8 mouse cellular contexts compared by ENCODE assay signal in genomic region chr7:92560986-92561876, GRCm38 (mm10). TPM values are rescaled to one million over a fixed set of nuclear protein-coding genes. Genes with fewer than 3 reads are reported as not detected.
DNase-seq lines count a peak whose midpoint lies in the region; ATAC-seq and TF ChIP-seq lines count a peak whose summit lies in the region.

TSS of gene Ccdc90b (plus strand) at chr7:92561149.

- TF ChIP-seq CTCF in thymus, adult 2 months (IDR thresholded peaks at IDR 0.05; ENCODE audit: borderline replicate concordance, control insufficient read depth, extremely low read depth, insufficient read depth, low read length, poor library complexity): peak; percentile 26; the same call in 1 of the 2 replicates

- H3K36me3 ChIP-seq in hindbrain, embryonic 11.5 days (ENCODE audit: control insufficient read depth, insufficient read depth, low read length): no peaks in the 10 kb centered on the region
- no peaks in the 10 kb centered on the region for H3K36me3 ChIP-seq in lung, embryonic 16.5 days (ENCODE audit: control insufficient read depth, insufficient read depth, low read length)
- H3K36me3 ChIP-seq in thymus, adult 2 months (ENCODE audit: control insufficient read depth, insufficient read depth, low read length): no peaks in the 10 kb centered on the region

- H3K27ac ChIP-seq in hindbrain, embryonic 11.5 days (ENCODE audit: low read depth, low read length): peak within 1 kb of the TSS; percentile 82
- H3K27ac ChIP-seq in lung, embryonic 16.5 days (ENCODE audit: low read length): peak within 1 kb of the TSS; percentile 98
- peak within 1 kb of the TSS; percentile 54 for H3K27ac ChIP-seq in thymus, adult 2 months (ENCODE audit: control insufficient read depth, insufficient read depth, low read length)

- no peaks in the 10 kb centered on the region for H3K27me3 ChIP-seq in hindbrain, embryonic 11.5 days (ENCODE audit: control insufficient read depth, insufficient read depth, low read length)
- H3K27me3 ChIP-seq in lung, embryonic 16.5 days (ENCODE audit: control insufficient read depth, insufficient read depth, low read depth, low read length): no peaks in the 10 kb centered on the region
- H3K27me3 ChIP-seq in thymus, adult 2 months (ENCODE audit: control insufficient read depth, insufficient read depth, low read length): no peaks in the 10 kb centered on the region

- peak within 1 kb of the TSS; percentile 45 for H3K4me2 ChIP-seq in hindbrain, embryonic 11.5 days (replicated peaks; ENCODE audit: low read depth, low read length)
- H3K4me2 ChIP-seq in lung, embryonic 16.5 days (ENCODE audit: low read depth, low read length): peak within 1 kb of the TSS; percentile 65

- DNase-seq in R1 (ENCODE audit: low read depth, low spot score): peak; percentile 98
- peak; percentile 88 to 91 for DNase-seq in cerebellum, postnatal 14 days
- DNase-seq in frontal cortex, postnatal 10 days (ENCODE audit: low spot score in 2 of 2): peak; percentile 88
- DNase-seq in hindbrain, embryonic 11.5 days (ENCODE audit: low spot score): peak; percentile 88
- DNase-seq in layer of hippocampus, adult 9-11 months: peak; percentile 95
- DNase-seq in ovary, adult 18-20 months (ENCODE audit: low spot score): peak; percentile 86
- peak; percentile 82 for DNase-seq in thymus, adult 2 months

- WGBS in hindbrain, embryonic 11.5 days: under 1% methylated on average over 60 of the region's 60 CpGs
- under 1% methylated on average over 60 of the region's 60 CpGs for WGBS in lung, embryonic 16.5 days
- WGBS in thymus, adult 2 months: 4% methylated on average over 60 of the region's 60 CpGs

- H3K4me3 ChIP-seq in hindbrain, embryonic 11.5 days (ENCODE audit: low read depth, low read length): peak within 1 kb of the TSS; percentile 68
- peak within 1 kb of the TSS; percentile 93 for H3K4me3 ChIP-seq in lung, embryonic 16.5 days (ENCODE audit: low read length)
- H3K4me3 ChIP-seq in thymus, adult 2 months (ENCODE audit: control insufficient read depth, insufficient read depth, low read length): peak within 1 kb of the TSS; percentile 72

- peak; percentile 26; the same call in 1 of the 2 replicates for TF ChIP-seq POLR2A in thymus, adult 2 months (IDR thresholded peaks at IDR 0.05; ENCODE audit: control insufficient read depth, extremely low read depth, insufficient read depth, low read length, poor library complexity)

- no peaks in the 10 kb centered on the region for H3K9me3 ChIP-seq in hindbrain, embryonic 11.5 days (ENCODE audit: control insufficient read depth, low read length)
- H3K9me3 ChIP-seq in lung, embryonic 16.5 days (ENCODE audit: control insufficient read depth, low read length): no peaks in the 10 kb centered on the region

- no peaks in the 10 kb centered on the region for H3K4me1 ChIP-seq in hindbrain, embryonic 11.5 days (replicated peaks; ENCODE audit: control insufficient read depth, insufficient read depth, low read length)
- H3K4me1 ChIP-seq in lung, embryonic 16.5 days (replicated peaks; ENCODE audit: control insufficient read depth, insufficient read depth, low read length): peaks cover 4% of the 10 kb centered on the region
- no peaks in the 10 kb centered on the region for H3K4me1 ChIP-seq in thymus, adult 2 months (replicated peaks; ENCODE audit: control insufficient read depth, insufficient read depth, low read length)

- H3K9ac ChIP-seq in hindbrain, embryonic 11.5 days (ENCODE audit: low read depth, low read length): peak within 1 kb of the TSS; percentile 76
- H3K9ac ChIP-seq in lung, embryonic 16.5 days (ENCODE audit: low read length): peak within 1 kb of the TSS; percentile 89

- ATAC-seq in hindbrain, embryonic 11.5 days (ENCODE audit: low FRiP score): peak; percentile 98
- ATAC-seq in lung, embryonic 16.5 days (ENCODE audit: low read depth): peak; percentile 99

RNA-seq across cellular contexts. Expression of gene Ccdc90b, which starts in this region (rescaled TPM):
- polyA plus RNA-seq in hindbrain, embryonic 11.5 days (2014; fragmentation: Nextera tagmentation; extraction: Ambion mirVana): 82.4 and 83.2 TPM in 2 replicates
- 43.0 and 44.4 TPM in 2 replicates for polyA plus RNA-seq in lung, embryonic 16.5 days (2015; fragmentation: Nextera tagmentation; extraction: Ambion mirVana)
- polyA plus RNA-seq in thymus, adult 2 months (2012; rRNA removed): 2.6 and 3.6 TPM in 2 replicates

Comparison
In these comparisons a context has a peak if more than half of its experiments do, and no peak if none do; other contexts are left out.
1. Peak in every context shown above with its lines: DNase-seq, ATAC-seq, H3K4me3 ChIP-seq and H3K27ac ChIP-seq.